Mouse (Mus musculus) liver, embryonic 16.5 days (tissue): ENCODE measurements around the gene Adcy7. TPM values are rescaled to one million over a fixed set of nuclear protein-coding genes. Genes with fewer than 3 reads are reported as not detected.

Source experiments
- polyA plus RNA-seq: library from polyadenylated mRNA; unstranded; fragments of >200 nt; fragmentation: Nextera tagmentation; extraction: Ambion mirVana; gene quantifications from 2 replicates; pipeline ENCODE4 v1.2.1, GENCODE M21; 2015

Gene Adcy7
- polyA plus RNA-seq, 1 experiment from 2014 or later, result 18.5 TPM

Other genes with a start within 250 kb of the Adcy7 start
- 22.4 and 25.4 TPM in 2 replicates for gene Cnep1r1, start 153.6 kb upstream of the Adcy7 start, polyA plus RNA-seq
- gene Heatr3, start 134.5 kb upstream of the Adcy7 start, polyA plus RNA-seq, result 15.8 and 16.9 TPM in 2 replicates
- 2.5 and 2.7 TPM in 2 replicates for gene Tent4b, start 73.2 kb upstream of the Adcy7 start, polyA plus RNA-seq
- gene Brd7, start 89.8 kb downstream of the Adcy7 start, polyA plus RNA-seq, result 23.7 and 23.8 TPM in 2 replicates
- 1.5 and 1.9 TPM in 2 replicates for gene Nkd1, start 249.0 kb downstream of the Adcy7 start, polyA plus RNA-seq